Mouse (Mus musculus) limb, embryonic 12.5 days (tissue): ENCODE measurements around the gene Eid3. TPM values are rescaled to one million over a fixed set of nuclear protein-coding genes. Genes with fewer than 3 reads are reported as not detected.

Experiments
- ATAC-seq: fragments of 200-750 bp; cut with Nextera tagmentation; 2 replicates; pipeline ENCODE4 v1.8.0; 2017; ENCODE audit warnings: low read depth, moderate TSS enrichment; ENCODE audit not compliant: insufficient number of reproducible peaks, insufficient read depth, low FRiP score, low TSS enrichment
- H3K27ac ChIP-seq: fragments of 300-500 bp; sonication (generic); 2 replicates; pipeline ENCODE4 v1.5.1; 2016; ENCODE audit warnings: mild to moderate bottlenecking, moderate library complexity
- H3K27me3 ChIP-seq: fragments of 300-500 bp; sonication (generic); 2 replicates; pipeline ENCODE4 v1.6.1; 2016; ENCODE audit warnings: mild to moderate bottlenecking, moderate library complexity
- H3K36me3 ChIP-seq: fragments of 300-500 bp; sonication (generic); 2 replicates; pipeline ENCODE4 v1.6.1; 2016; ENCODE audit warnings: mild to moderate bottlenecking, moderate library complexity
- H3K4me1 ChIP-seq: fragments of 300-500 bp; sonication (generic); replicated peaks from 2 replicates; pipeline ENCODE4 v1.6.1; 2016
- H3K4me2 ChIP-seq: fragments of 300-500 bp; sonication (generic); 2 replicates; pipeline ENCODE4 v1.6.1; 2016; ENCODE audit warnings: mild to moderate bottlenecking, moderate library complexity
- H3K4me3 ChIP-seq: fragments of 300-500 bp; sonication (generic); replicated peaks from 2 replicates; pipeline ENCODE4 v1.5.1; 2016; ENCODE audit warnings: mild to moderate bottlenecking
- H3K9ac ChIP-seq: fragments of 300-500 bp; sonication (generic); replicated peaks from 2 replicates; pipeline ENCODE4 v1.6.1; 2016; ENCODE audit warnings: mild to moderate bottlenecking, moderate library complexity
- H3K9me3 ChIP-seq: fragments of 300-500 bp; sonication (generic); 2 replicates; pipeline ENCODE4 v1.6.1; 2016; ENCODE audit warnings: mild to moderate bottlenecking, moderate library complexity
- WGBS: fragments of 180-500 bp; shearing (Covaris S2); methylation state at CpG from one replicate; pipeline ENCODE4 v1.1.7; 2016; 5-methylcytosine and 5-hydroxymethylcytosine counted together
- polyA plus RNA-seq: library from polyadenylated mRNA; unstranded; fragments of >200 nt; fragmentation: Nextera tagmentation; extraction: Ambion mirVana; gene quantifications from 2 replicates; pipeline ENCODE4 v1.2.1, GENCODE M21; 2016

The Eid3 gene
- 0.59 and 0.68 TPM in 2 replicates for polyA plus RNA-seq

GRCm38 (mm10) chr10:82866356-82866755, at the start of gene Eid3:
Eid3 (plus strand) TSS chr10:82866626.
- no peak within 1 kb of the TSS for H3K9ac ChIP-seq
- no peaks in the 10 kb centered on the region for H3K9me3 ChIP-seq
- peaks cover 63% of the 10 kb centered on the region for H3K36me3 ChIP-seq
- no peak for ATAC-seq
- 75% methylated on average over 9 of the region's 9 CpGs for WGBS
- no peak within 1 kb of the TSS for H3K27ac ChIP-seq
- peaks cover 24% of the 10 kb centered on the region for H3K4me1 ChIP-seq
- H3K4me2 ChIP-seq, result no peak within 1 kb of the TSS
- no peak within 1 kb of the TSS for H3K4me3 ChIP-seq
- no peaks in the 10 kb centered on the region for H3K27me3 ChIP-seq

- no peak overlapping the region for H3K9ac ChIP-seq
- no peak overlapping the region for H3K4me3 ChIP-seq
- no peak overlapping the region for H3K4me2 ChIP-seq
- no peak overlapping the region for H3K27ac ChIP-seq
- WGBS, result 90% methylated on average over 3 of the region's 3 CpGs
- ATAC-seq, result no peak
- peaks cover 19% of the 10 kb centered on the region for H3K4me1 ChIP-seq
- H3K36me3 ChIP-seq, result no peaks in the 10 kb centered on the region
- H3K9me3 ChIP-seq, result no peaks in the 10 kb centered on the region
- peaks cover 5% of the 10 kb centered on the region; the same call in 1 of the 2 replicates for H3K27me3 ChIP-seq
These were observed 48.9 kb upstream of the Eid3 start for GRCm38 (mm10) chr10:82817514-82817913.

- Histone ChIP-seq H3K36me3 (no peaks in the 10 kb centered on the region), H3K4me2 (no peak overlapping the region), H3K27me3 (peaks cover 5% of the 10 kb centered on the region; the same call in 1 of the 2 replicates), H3K27ac (no peak overlapping the region), H3K9ac (no peak overlapping the region), H3K4me1 (peaks cover 19% of the 10 kb centered on the region), H3K9me3 (no peaks in the 10 kb centered on the region), H3K4me3 (no peak overlapping the region)
- WGBS, result 74% methylated on average over 9 of the region's 9 CpGs
- ATAC-seq, result no peak
These were observed 48.5 kb upstream of the Eid3 start for GRCm38 (mm10) chr10:82817936-82818335.

- ATAC-seq, result no peak
- no peak overlapping the region for H3K27ac ChIP-seq
- 85% methylated on average over 6 of the region's 6 CpGs for WGBS
- no peaks in the 10 kb centered on the region for H3K36me3 ChIP-seq
- no peak overlapping the region for H3K9ac ChIP-seq
- no peaks in the 10 kb centered on the region for H3K9me3 ChIP-seq
- peaks cover 5% of the 10 kb centered on the region; the same call in 1 of the 2 replicates for H3K27me3 ChIP-seq
- H3K4me1 ChIP-seq, result peaks cover 19% of the 10 kb centered on the region
- no peak overlapping the region for H3K4me3 ChIP-seq
- H3K4me2 ChIP-seq, result no peak overlapping the region
These were observed 47.8 kb upstream of the Eid3 start for GRCm38 (mm10) chr10:82818661-82819060.

GRCm38 (mm10) chr10:82823108-82823778, 43.2 kb upstream of the Eid3 start:
- H3K4me3 ChIP-seq, result no peak overlapping the region
- H3K27me3 ChIP-seq, result peaks cover 5% of the 10 kb centered on the region; the same call in 1 of the 2 replicates
- H3K36me3 ChIP-seq, result no peaks in the 10 kb centered on the region
- no peak overlapping the region for H3K4me2 ChIP-seq
- H3K27ac ChIP-seq, result no peak overlapping the region
- no peaks in the 10 kb centered on the region for H3K9me3 ChIP-seq
- peaks cover 11% of the 10 kb centered on the region; the same call in 1 of the 2 replicates for H3K4me1 ChIP-seq
- 43% methylated on average over 14 of the region's 14 CpGs for WGBS
- H3K9ac ChIP-seq, result no peak overlapping the region
- no peak for ATAC-seq

- Histone ChIP-seq H3K27ac (no peak overlapping the region), H3K36me3 (no peaks in the 10 kb centered on the region), H3K27me3 (peaks cover 5% of the 10 kb centered on the region; the same call in 1 of the 2 replicates), H3K4me2 (no peak overlapping the region), H3K9me3 (no peaks in the 10 kb centered on the region), H3K4me3 (no peak overlapping the region), H3K9ac (no peak overlapping the region), H3K4me1 (peaks cover 11% of the 10 kb centered on the region; the same call in 1 of the 2 replicates)
- no peak for ATAC-seq
- 57% methylated on average over 5 of the region's 5 CpGs for WGBS
These were observed 42.6 kb upstream of the Eid3 start for GRCm38 (mm10) chr10:82823779-82824177.

GRCm38 (mm10) chr10:82824541-82824940, 41.9 kb upstream of the Eid3 start:
- Histone ChIP-seq H3K9ac (no peak overlapping the region), H3K4me3 (no peak overlapping the region), H3K27ac (no peak overlapping the region), H3K27me3 (peaks cover 5% of the 10 kb centered on the region; the same call in 1 of the 2 replicates), H3K4me2 (no peak overlapping the region), H3K36me3 (no peaks in the 10 kb centered on the region), H3K4me1 (peaks cover 11% of the 10 kb centered on the region; the same call in 1 of the 2 replicates), H3K9me3 (no peaks in the 10 kb centered on the region)
- 64% methylated on average over 10 of the region's 10 CpGs for WGBS
- no peak for ATAC-seq

GRCm38 (mm10) chr10:82826516-82826915, 39.9 kb upstream of the Eid3 start:
- H3K4me2 ChIP-seq, result no peak overlapping the region
- no peak overlapping the region for H3K4me3 ChIP-seq
- no peaks in the 10 kb centered on the region for H3K36me3 ChIP-seq
- no peak overlapping the region for H3K27ac ChIP-seq
- 0 out of 2 replicates have a peak, but pooled peaks cover 4% of the 10 kb centered on the region for H3K27me3 ChIP-seq
- peaks cover 11% of the 10 kb centered on the region; the same call in 1 of the 2 replicates for H3K4me1 ChIP-seq
- no peak; the same call in 1 of the 2 replicates for ATAC-seq
- WGBS, result 33% methylated on average over 6 of the region's 6 CpGs
- no peak overlapping the region for H3K9ac ChIP-seq
- H3K9me3 ChIP-seq, result no peaks in the 10 kb centered on the region

- H3K27me3 ChIP-seq, result 0 out of 2 replicates have a peak, but pooled peaks cover 4% of the 10 kb centered on the region
- H3K4me1 ChIP-seq, result peaks cover 10% of the 10 kb centered on the region
- no peak within 1 kb of the TSS for H3K27ac ChIP-seq
- no peak within 1 kb of the TSS for H3K4me2 ChIP-seq
- H3K4me3 ChIP-seq, result no peak within 1 kb of the TSS
- no peaks in the 10 kb centered on the region for H3K36me3 ChIP-seq
- no peaks in the 10 kb centered on the region for H3K9me3 ChIP-seq
- no peak for ATAC-seq
- WGBS, result 34% methylated on average over 9 of the region's 9 CpGs
- H3K9ac ChIP-seq, result no peak within 1 kb of the TSS
These were observed 32.5 kb upstream of the Eid3 start, which contains the start of gene Txnrd1 for GRCm38 (mm10) chr10:82833926-82834325. Txnrd1 (plus strand) TSS chr10:82833951.

GRCm38 (mm10) chr10:82835898-82836297, 30.5 kb upstream of the Eid3 start:
- WGBS, result 80% methylated on average over 3 of the region's 3 CpGs
- Histone ChIP-seq H3K27me3 (no peaks in the 10 kb centered on the region), H3K9me3 (no peaks in the 10 kb centered on the region), H3K9ac (no peak overlapping the region), H3K4me3 (no peak overlapping the region), H3K4me1 (peaks cover 10% of the 10 kb centered on the region), H3K36me3 (no peaks in the 10 kb centered on the region), H3K27ac (no peak overlapping the region), H3K4me2 (no peak overlapping the region)
- no peak for ATAC-seq

- Histone ChIP-seq H3K9ac (no peak overlapping the region), H3K27ac (no peak overlapping the region), H3K4me1 (peaks cover 9% of the 10 kb centered on the region), H3K27me3 (no peaks in the 10 kb centered on the region), H3K9me3 (no peaks in the 10 kb centered on the region), H3K36me3 (no peaks in the 10 kb centered on the region), H3K4me3 (no peak overlapping the region), H3K4me2 (no peak overlapping the region)
- no peak for ATAC-seq
- WGBS, result 90% methylated on average over 7 of the region's 7 CpGs
These were observed 28.0 kb upstream of the Eid3 start for GRCm38 (mm10) chr10:82838390-82838789.
